Mouse (Mus musculus) frontal cortex, adult (tissue): ENCODE data around the gene Macrod2.

ENCODE experiments used
- ATAC-seq: cut with Nextera tagmentation; 2 replicates; pipeline ENCODE4 v1.9.2; 2017; ENCODE audit warnings: mild to moderate bottlenecking, moderate library complexity, mixed read lengths; ENCODE audit not compliant: low TSS enrichment

The Macrod2 gene

GRCm38 (mm10) chr2:141441896-141442295 is 1046.8 kb downstream of the Macrod2 start:
- ATAC-seq: no peak

GRCm38 (mm10) chr2:141449078-141449680 is 1054.1 kb downstream of the Macrod2 start:
- ATAC-seq: no peak

- ATAC-seq: no peak
These were observed 1068.8 kb downstream of the Macrod2 start for GRCm38 (mm10) chr2:141463946-141464345.

- no peak for ATAC-seq
These were observed 1077.7 kb downstream of the Macrod2 start for GRCm38 (mm10) chr2:141472791-141473190.

- no peak for ATAC-seq
These were observed 1082.5 kb downstream of the Macrod2 start for GRCm38 (mm10) chr2:141477585-141477984.

- no peak for ATAC-seq
These were observed 1095.4 kb downstream of the Macrod2 start for GRCm38 (mm10) chr2:141490518-141490917.

GRCm38 (mm10) chr2:141505451-141505850 is 1110.3 kb downstream of the Macrod2 start:
- ATAC-seq: no peak

GRCm38 (mm10) chr2:141507929-141508897 is 1113.1 kb downstream of the Macrod2 start:
- ATAC-seq: no peak

GRCm38 (mm10) chr2:141514976-141515375 is 1119.9 kb downstream of the Macrod2 start:
- ATAC-seq: no peak

GRCm38 (mm10) chr2:141522081-141522480 is 1127.0 kb downstream of the Macrod2 start:
- peak; percentile 85 for ATAC-seq

GRCm38 (mm10) chr2:141545877-141546276 is 1150.8 kb downstream of the Macrod2 start:
- peak; percentile 67 for ATAC-seq

- no peak for ATAC-seq
These were observed 1156.6 kb downstream of the Macrod2 start for GRCm38 (mm10) chr2:141551701-141552100.

GRCm38 (mm10) chr2:141556747-141557146 is 1161.6 kb downstream of the Macrod2 start:
- ATAC-seq: no peak

- no peak for ATAC-seq
These were observed 1163.2 kb downstream of the Macrod2 start for GRCm38 (mm10) chr2:141558242-141558827.

- ATAC-seq: no peak
These were observed 1170.9 kb downstream of the Macrod2 start for GRCm38 (mm10) chr2:141565986-141566385.

GRCm38 (mm10) chr2:141571360-141571759 is 1176.3 kb downstream of the Macrod2 start:
- ATAC-seq: no peak

GRCm38 (mm10) chr2:141578206-141578605 is 1183.1 kb downstream of the Macrod2 start:
- ATAC-seq: no peak

GRCm38 (mm10) chr2:141582431-141582830 is 1187.3 kb downstream of the Macrod2 start:
- ATAC-seq: no peak

- ATAC-seq: no peak
These were observed 1187.8 kb downstream of the Macrod2 start for GRCm38 (mm10) chr2:141582933-141583332.

GRCm38 (mm10) chr2:141587290-141587689 is 1192.2 kb downstream of the Macrod2 start:
- ATAC-seq: peak; percentile 100

GRCm38 (mm10) chr2:141591326-141591725 is 1196.2 kb downstream of the Macrod2 start:
- ATAC-seq: no peak

- no peak for ATAC-seq
These were observed 1199.7 kb downstream of the Macrod2 start for GRCm38 (mm10) chr2:141594811-141595210.

GRCm38 (mm10) chr2:141617721-141618120 is 1222.6 kb downstream of the Macrod2 start:
- ATAC-seq: no peak
